8 mouse cellular contexts compared by ENCODE assay signal in genomic region chr14:30564451-30564850, GRCm38 (mm10). TPM values are rescaled to one million over a fixed set of nuclear protein-coding genes. Genes with fewer than 3 reads are reported as not detected.
DNase-seq lines count a peak whose midpoint lies in the region; ATAC-seq and TF ChIP-seq lines count a peak whose summit lies in the region.

No protein-coding gene starts in this region.

- H3K79me2 ChIP-seq in heart, adult 2 months (replicated peaks; ENCODE audit: control insufficient read depth, insufficient read depth, low read length) = no peaks in the 10 kb centered on the region

- no peak for TF ChIP-seq POLR2A in heart, adult 2 months (IDR thresholded peaks at IDR 0.05; ENCODE audit: insufficient read depth, low read depth, low read length)

- 20% methylated on average over 2 of the region's 2 CpGs for WGBS in heart, adult 2 months
- whole genome bisulfite sequencing in liver, embryonic 11.5 days = 61% methylated on average over 2 of the region's 2 CpGs
- WGBS in stomach, postnatal 0 days = 82% methylated on average over 2 of the region's 2 CpGs
- WGBS in forebrain, embryonic 13.5 days = 100% methylated on average over 2 of the region's 2 CpGs

- no peak overlapping the region for H3K4me3 ChIP-seq in left cerebral cortex, adult 2 months
- H3K4me3 ChIP-seq in heart, adult 2 months = no peak overlapping the region
- no peak overlapping the region for H3K4me3 ChIP-seq in liver, embryonic 11.5 days (ENCODE audit: low read depth, low read length)
- no peak overlapping the region for H3K4me3 ChIP-seq in stomach, postnatal 0 days (ENCODE audit: low read depth, low read length)
- no peak overlapping the region for H3K4me3 ChIP-seq in forebrain, embryonic 13.5 days

- H3K4me2 ChIP-seq in liver, embryonic 11.5 days = no peak overlapping the region
- H3K4me2 ChIP-seq in stomach, postnatal 0 days (replicated peaks; ENCODE audit: low read depth) = no peak overlapping the region
- no peak overlapping the region for H3K4me2 ChIP-seq in forebrain, embryonic 13.5 days

- H3K4me1 ChIP-seq in heart, adult 2 months (ENCODE audit: control insufficient read depth, insufficient read depth, low read length) = peaks cover 3% of the 10 kb centered on the region; the same call in 1 of the 2 replicates
- peaks cover 15% of the 10 kb centered on the region for H3K4me1 ChIP-seq in liver, embryonic 11.5 days (replicated peaks; ENCODE audit: control insufficient read depth, insufficient read depth, low read length)
- H3K4me1 ChIP-seq in stomach, postnatal 0 days (replicated peaks; ENCODE audit: control insufficient read depth, insufficient read depth) = no peaks in the 10 kb centered on the region
- H3K4me1 ChIP-seq in forebrain, embryonic 13.5 days = peaks cover 17% of the 10 kb centered on the region

- intact Hi-C loops in left cerebral cortex, adult 2 months (cut with DNase I) = no loop called here
- intact Hi-C loops in left cerebral cortex, postnatal 4 days (cut with DNase I) = no loop called here
- intact Hi-C loops in heart, adult 2 months (cut with DNase I) = no loop called here

- ATAC-seq in liver, embryonic 11.5 days (replicated peaks; ENCODE audit: low FRiP score) = peak; percentile 55
- peak; percentile 56 for ATAC-seq in stomach, postnatal 0 days (ENCODE audit: low FRiP score, low TSS enrichment)
- ATAC-seq in forebrain, embryonic 13.5 days = no peak

- H3K27me3 ChIP-seq in heart, adult 2 months (ENCODE audit: control insufficient read depth, insufficient read depth, low read length) = no peaks in the 10 kb centered on the region
- H3K27me3 ChIP-seq in liver, embryonic 11.5 days (replicated peaks; ENCODE audit: control insufficient read depth, insufficient read depth, low read length) = no peaks in the 10 kb centered on the region
- H3K27me3 ChIP-seq in stomach, postnatal 0 days (ENCODE audit: control insufficient read depth, insufficient read depth, low read length) = no peaks in the 10 kb centered on the region
- H3K27me3 ChIP-seq in forebrain, embryonic 13.5 days = no peaks in the 10 kb centered on the region

- TF ChIP-seq CTCF in left cerebral cortex, adult 2 months (IDR thresholded peaks at IDR 0.05) = no peak
- no peak for TF ChIP-seq CTCF in heart, adult 2 months (IDR thresholded peaks at IDR 0.05)
- TF ChIP-seq CTCF in stomach, postnatal 0 days (IDR thresholded peaks at IDR 0.05; ENCODE audit: low read depth) = no peak

- TF ChIP-seq EP300 in heart, adult 2 months (IDR thresholded peaks at IDR 0.05; ENCODE audit: insufficient read depth, low read depth, low read length) = peak; percentile 62; the same call in 1 of the 2 replicates
- TF ChIP-seq EP300 in stomach, postnatal 0 days (optimal IDR thresholded peaks at IDR 0.05) = no peak

- H3K36me3 ChIP-seq in heart, adult 2 months (ENCODE audit: control insufficient read depth, insufficient read depth, low read length) = peaks cover 7% of the 10 kb centered on the region
- H3K36me3 ChIP-seq in liver, embryonic 11.5 days (ENCODE audit: control insufficient read depth, insufficient read depth, low read length) = peaks cover 70% of the 10 kb centered on the region
- H3K36me3 ChIP-seq in stomach, postnatal 0 days (ENCODE audit: control insufficient read depth, insufficient read depth, low read length) = peaks cover 45% of the 10 kb centered on the region
- H3K36me3 ChIP-seq in forebrain, embryonic 13.5 days (ENCODE audit: poor library complexity, severe bottlenecking) = peaks cover 84% of the 10 kb centered on the region

- peak; percentile 26 to 52 for DNase-seq in left cerebral cortex, adult 2 months (ENCODE audit: extremely low spot score in 1 of 2, low spot score in 2 of 2)
- no peak for DNase-seq in left cerebral cortex, postnatal 4 days
- peak; percentile 84 for DNase-seq in adrenal gland, adult 2 months
- DNase-seq in heart, adult 2 months = peak; percentile 73 to 80
- no peak for DNase-seq in liver, embryonic 11.5 days (ENCODE audit: low spot score)
- DNase-seq in stomach, postnatal 0 days (ENCODE audit: low spot score) = peak; percentile 57
- DNase-seq in embryo, embryonic 11 days = no peak

- no peak overlapping the region for H3K27ac ChIP-seq in left cerebral cortex, adult 2 months
- H3K27ac ChIP-seq in heart, adult 2 months = peak overlapping the region; percentile 68
- H3K27ac ChIP-seq in liver, embryonic 11.5 days (ENCODE audit: low read depth, low read length) = peak overlapping the region; percentile 67
- no peak overlapping the region for H3K27ac ChIP-seq in stomach, postnatal 0 days (replicated peaks)
- H3K27ac ChIP-seq in forebrain, embryonic 13.5 days = no peak overlapping the region

- no peak overlapping the region for H3K9ac ChIP-seq in heart, adult 2 months (ENCODE audit: low read depth, low read length)
- H3K9ac ChIP-seq in liver, embryonic 11.5 days (ENCODE audit: low read depth, low read length) = peak overlapping the region; percentile 48
- no peak overlapping the region for H3K9ac ChIP-seq in stomach, postnatal 0 days (ENCODE audit: low read length)
- no peak overlapping the region for H3K9ac ChIP-seq in forebrain, embryonic 13.5 days

- H3K9me3 ChIP-seq in liver, embryonic 11.5 days (ENCODE audit: control insufficient read depth, low read length) = no peaks in the 10 kb centered on the region
- H3K9me3 ChIP-seq in stomach, postnatal 0 days (ENCODE audit: control insufficient read depth, low read length) = no peaks in the 10 kb centered on the region
- no peaks in the 10 kb centered on the region for H3K9me3 ChIP-seq in forebrain, embryonic 13.5 days (replicated peaks)

RNA-seq across cellular contexts. Expression of gene Tkt, which starts 16.3 kb away (rescaled TPM):
- total RNA-seq in left cerebral cortex, adult 2 months (2021) = 100 to 1,000 TPM; 160 to 180 TPM
- 100 to 1,000 TPM; 314 to 322 TPM for total RNA-seq in left cerebral cortex, postnatal 4 days (2021)
- 1,000 to 10,000 TPM in 1 of 2 experiments, 100 to 1,000 TPM in 1; 736 to 1,496 TPM for total RNA-seq in adrenal gland, adult 2 months (2021)
- 1,206 and 1,589 TPM in 2 replicates for polyA plus RNA-seq in adrenal gland, adult 2 months (2012; rRNA removed)
- total RNA-seq in heart, adult 2 months (2021) = 10 to 100 TPM; 30.7 to 32.8 TPM
- polyA plus RNA-seq in heart, adult 2 months (2012; rRNA removed) = 75.5 and 119 TPM in 2 replicates
- 184 and 210 TPM in 2 replicates for polyA plus RNA-seq in liver, embryonic 11.5 days (2014; fragmentation: Nextera tagmentation; extraction: Ambion mirVana)
- 200 and 202 TPM in 2 replicates for polyA plus RNA-seq in stomach, postnatal 0 days (2015; fragmentation: Nextera tagmentation; extraction: Ambion mirVana)
- polyA plus RNA-seq in forebrain, embryonic 13.5 days (2015; fragmentation: Nextera tagmentation; extraction: Ambion mirVana) = 274 and 296 TPM in 2 replicates

Comparison
In these comparisons a context has a peak if more than half of its experiments do, and no peak if none do; other contexts are left out.
1. DNase-seq: peak in left cerebral cortex, adult 2 months (2 of 2), adrenal gland, adult 2 months (single experiment), heart, adult 2 months (2 of 2) and stomach, postnatal 0 days (single experiment); none in left cerebral cortex, postnatal 4 days (single experiment), liver, embryonic 11.5 days (single experiment) and embryo, embryonic 11 days (single experiment).
2. H3K27ac ChIP-seq: peak in heart, adult 2 months (single experiment) and liver, embryonic 11.5 days (single experiment); none in left cerebral cortex, adult 2 months (single experiment), stomach, postnatal 0 days (single experiment) and forebrain, embryonic 13.5 days (single experiment).